Mouse (Mus musculus) G1E (cell line): Measurements from ENCODE around the gene Kif1c.

Experiments
- CTCF ChIP-seq: IDR thresholded peaks from 2 replicates; pipeline ENCODE4 v1.5.1; 2012; ENCODE audit warnings: low read depth, low read length, inconsistent platforms, mixed read lengths
- TAL1 ChIP-seq: conservative IDR thresholded peaks from 2 replicates; pipeline ENCODE4 v1.6.1; 2012; ENCODE audit warnings: low read depth, low read length, inconsistent platforms, mixed read lengths

GRCm38 (mm10) chr11:70715832-70716231 lies 15.5 kb downstream of the Kif1c start:
- TF ChIP-seq CTCF (no peak), TAL1 (no peak)
